Mouse (Mus musculus): ENCODE results near the gene Ywhab. TPM values are rescaled to one million over a fixed set of nuclear protein-coding genes. Genes with fewer than 3 reads are reported as not detected.
A peak's percentile ranks its signal among the peaks of the same experiment; 100 is the strongest.

Gene Ywhab
- total RNA-seq, 2 experiments from 2014 or later, result 248 to 255 TPM

DNA sequence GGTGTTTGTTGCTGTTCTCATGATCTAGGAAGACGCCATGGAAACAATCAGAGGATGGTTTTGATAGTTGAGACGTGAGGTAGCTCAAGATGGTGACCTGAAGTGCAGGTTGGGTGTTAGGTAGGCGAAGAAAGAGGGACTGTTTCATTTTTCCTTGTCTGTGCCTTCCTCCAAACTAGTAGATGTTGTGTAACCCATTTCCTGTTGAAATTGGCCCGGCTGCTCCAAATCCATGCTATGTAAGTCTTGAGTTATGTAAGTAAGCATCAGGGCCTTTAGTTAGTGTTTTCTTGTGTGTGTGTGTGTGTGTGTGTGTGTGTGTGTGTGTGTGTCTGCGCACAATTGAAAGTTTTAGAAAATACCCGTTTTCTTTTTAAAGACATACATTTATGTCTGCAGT, 14.5 kb downstream of the Ywhab start:
- no peak for DNase-seq

DNA sequence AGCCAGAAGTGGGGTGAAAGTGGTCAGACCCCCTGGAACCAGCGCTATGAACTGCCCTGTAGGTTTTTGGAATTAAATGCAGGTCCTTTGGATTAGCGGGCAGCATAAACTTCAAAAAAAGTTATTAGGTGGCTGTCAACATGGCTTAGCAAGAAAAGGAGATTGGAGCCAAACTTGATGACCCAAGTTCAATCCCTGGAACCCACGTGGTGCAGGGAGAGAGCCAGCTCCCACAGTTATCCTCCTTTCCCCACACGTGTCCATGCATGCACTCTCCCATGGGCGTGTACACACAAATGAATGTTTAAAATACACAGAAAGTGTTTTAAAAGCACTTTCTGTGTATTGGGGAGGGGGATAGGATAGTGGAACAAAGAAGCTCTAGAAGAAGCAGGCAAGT, 15.7 kb downstream of the Ywhab start:
- no peak for DNase-seq

DNA sequence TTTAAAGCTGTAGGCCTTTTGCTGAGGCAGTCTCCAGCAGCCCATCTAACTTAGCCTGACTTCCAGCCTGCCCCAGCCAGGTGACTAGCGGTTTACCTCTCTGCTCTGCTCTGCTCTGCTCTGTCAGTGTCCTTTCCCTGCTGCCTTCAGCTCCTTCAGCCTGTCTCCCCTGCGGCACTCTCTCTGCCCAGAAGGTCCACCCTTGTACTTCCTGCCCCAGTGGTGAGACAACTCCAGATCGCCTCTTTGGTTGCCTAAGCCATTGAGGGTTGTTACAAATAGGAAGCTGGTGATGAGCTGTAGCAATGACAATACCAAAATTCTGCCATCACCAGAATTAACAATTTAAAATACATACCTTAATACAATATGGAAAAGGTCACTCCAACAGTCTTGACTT, 16.2 kb downstream of the Ywhab start:
- no peak for DNase-seq

DNA sequence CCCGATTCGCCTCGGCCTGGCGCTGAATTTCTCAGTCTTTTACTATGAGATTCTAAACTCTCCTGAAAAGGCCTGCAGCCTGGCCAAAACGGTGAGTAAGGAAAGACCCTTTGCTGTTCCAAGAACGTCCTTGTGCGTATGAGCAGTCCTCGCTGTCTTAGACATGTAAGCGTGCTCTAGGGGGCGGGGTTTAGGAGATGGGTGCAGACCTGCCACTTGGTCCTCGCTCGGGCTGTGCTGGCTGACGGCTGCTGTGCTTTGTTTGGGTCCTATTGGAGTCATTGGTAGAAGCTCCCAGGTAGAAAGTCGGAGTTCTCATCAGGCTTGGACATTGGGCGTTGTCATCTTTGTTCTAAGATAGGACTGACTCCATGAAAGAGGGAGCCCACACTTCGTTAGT, 20.5 kb downstream of the Ywhab start:
- no peak for DNase-seq

DNA sequence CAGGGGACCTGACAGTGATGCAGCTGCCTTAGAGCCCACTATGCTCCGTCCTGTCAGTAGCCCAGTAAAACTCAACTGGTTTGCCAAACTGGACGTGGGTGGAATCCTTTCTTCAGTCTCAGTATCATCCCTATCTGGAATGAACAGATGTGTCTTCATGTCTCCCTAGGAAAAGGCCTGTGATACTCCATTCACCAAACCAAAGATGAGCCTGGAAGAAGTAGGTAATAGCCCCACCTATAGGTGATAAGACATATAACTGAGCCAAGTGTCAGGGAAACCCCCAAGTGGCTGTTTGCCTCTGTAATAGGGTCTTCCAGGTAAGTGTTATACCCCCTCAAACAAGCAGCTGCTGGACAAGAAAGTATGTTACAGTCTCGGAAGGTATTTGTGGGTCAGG, 24.1 kb downstream of the Ywhab start:
- no peak for DNase-seq

DNA sequence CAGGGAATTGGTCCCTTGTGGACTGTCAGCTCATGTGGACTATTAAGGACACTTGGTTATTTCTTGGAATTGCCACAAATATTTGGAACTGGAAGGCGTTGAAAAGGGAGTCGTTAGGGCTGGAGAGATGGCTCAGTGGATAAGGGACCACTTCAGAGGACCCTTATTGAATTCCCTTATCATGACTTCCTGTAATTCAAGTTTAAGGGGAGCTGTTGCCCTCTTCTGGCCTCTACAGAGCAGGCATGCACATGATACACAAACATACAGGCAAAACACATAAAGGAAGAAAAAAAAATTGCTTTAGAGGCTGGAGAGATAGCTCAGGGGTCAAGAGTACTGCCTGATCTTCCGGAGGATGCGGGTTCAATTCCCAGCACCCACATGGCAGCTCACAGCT, 25.2 kb downstream of the Ywhab start:
- DNase-seq, result no peak

DNA sequence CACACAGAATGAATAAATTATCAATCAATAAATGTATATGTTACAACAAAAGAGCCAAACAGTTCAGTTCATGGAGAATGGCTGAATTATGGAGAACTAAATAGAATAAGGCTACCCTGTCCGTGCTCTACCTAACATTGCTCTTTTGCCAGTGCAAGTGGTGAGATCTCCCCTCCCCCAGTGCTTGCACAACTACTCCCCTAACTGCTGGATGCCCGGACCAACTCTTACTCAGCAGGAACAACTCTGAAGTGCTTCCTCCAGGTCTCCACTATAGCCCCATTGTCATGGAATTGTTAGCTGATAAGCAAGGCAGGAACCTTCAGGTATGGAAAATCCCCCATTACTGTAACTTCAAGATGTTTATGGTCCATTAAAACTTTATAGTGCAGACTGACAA, 27.3 kb downstream of the Ywhab start:
- DNase-seq, result no peak

DNA sequence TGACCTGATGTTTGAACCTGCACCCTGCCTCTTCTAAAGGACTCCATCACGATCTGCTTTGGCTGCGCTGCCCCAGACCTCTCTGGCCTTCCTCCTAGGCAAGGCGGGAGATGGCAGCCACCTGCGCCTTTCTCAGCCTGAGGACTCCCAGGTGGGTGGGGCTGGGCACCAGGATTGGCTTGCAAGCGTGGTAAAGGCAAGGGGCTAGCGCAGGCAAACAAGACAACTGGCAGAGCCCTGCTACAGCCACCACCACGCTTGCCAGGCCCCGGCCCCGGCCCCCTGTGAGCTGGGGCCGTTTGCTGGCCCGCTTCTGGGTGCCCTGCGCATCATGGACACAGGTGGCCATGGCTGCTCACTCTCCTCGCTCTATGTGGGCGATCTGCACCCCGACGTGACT, 30.4 kb downstream of the Ywhab start, which contains the start of gene Pabpc1l:
Gene Pabpc1l (plus strand): TSS at position 301 of the 400 bp plus-strand sequence.
- DNase-seq, result no peak

DNA sequence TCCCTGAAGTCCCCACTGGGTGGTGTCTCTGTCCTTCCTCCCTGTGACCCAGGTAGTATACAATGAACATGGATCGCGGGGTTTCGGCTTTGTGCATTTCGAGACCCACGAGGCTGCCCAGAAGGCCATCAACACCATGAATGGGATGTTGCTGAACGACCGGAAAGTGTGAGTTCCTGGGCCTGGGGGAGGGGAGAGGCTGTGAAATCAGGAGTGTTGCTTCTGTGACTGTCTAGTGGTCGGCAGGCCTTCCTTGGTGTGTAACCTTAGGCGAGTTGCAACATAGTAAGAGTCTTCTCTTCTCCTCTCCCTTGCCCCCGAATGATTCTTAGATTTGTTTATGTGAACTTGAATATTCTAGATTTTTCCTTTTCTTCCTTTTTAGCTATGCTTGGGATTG, 36.4 kb downstream of the Ywhab start:
- no peak for DNase-seq

DNA sequence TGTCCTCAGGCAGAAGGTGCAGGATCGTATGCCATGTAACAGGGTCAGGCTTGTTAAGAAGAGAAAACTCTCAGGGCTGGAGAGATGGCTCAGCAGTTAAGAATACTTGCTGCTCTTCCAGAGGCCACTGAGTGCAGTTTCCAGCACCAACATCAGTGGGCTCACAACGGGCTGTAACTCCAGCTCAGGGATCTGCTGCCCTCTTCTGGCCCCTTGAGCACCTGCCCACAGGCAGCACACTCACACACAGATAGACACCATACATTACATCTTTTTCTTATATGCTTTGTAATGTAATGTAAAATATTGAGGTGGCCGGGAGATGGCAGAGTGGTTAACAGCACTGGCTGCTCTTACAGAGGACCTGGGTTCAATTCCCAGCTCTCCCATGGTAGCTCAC, 38.2 kb downstream of the Ywhab start:
- DNase-seq, result no peak

DNA sequence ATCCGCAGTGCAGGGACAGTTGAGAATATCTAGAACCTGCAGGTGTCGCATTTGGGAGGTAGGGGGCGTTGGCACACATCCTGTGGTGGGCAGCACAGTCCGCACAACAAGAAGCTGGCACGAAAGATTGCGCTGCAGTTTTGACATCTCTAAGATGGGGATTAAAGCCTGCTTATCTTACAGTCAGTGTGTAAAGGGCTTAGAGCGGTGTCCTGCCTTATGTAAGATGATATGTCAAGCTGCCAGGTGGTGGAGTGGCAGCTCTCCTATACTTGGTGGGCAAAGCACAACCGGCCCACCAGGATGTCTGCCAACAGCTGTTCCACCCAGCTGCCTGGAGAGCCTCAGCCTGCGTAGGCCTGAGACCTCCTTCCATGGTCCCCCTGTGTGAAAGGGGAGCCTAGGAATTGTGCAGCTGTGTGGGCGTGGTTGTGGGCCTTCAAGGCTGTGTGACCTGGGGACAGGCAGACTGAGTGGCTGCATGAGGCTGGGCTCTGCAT, 41.8 kb downstream of the Ywhab start:
- no peak for DNase-seq

DNA sequence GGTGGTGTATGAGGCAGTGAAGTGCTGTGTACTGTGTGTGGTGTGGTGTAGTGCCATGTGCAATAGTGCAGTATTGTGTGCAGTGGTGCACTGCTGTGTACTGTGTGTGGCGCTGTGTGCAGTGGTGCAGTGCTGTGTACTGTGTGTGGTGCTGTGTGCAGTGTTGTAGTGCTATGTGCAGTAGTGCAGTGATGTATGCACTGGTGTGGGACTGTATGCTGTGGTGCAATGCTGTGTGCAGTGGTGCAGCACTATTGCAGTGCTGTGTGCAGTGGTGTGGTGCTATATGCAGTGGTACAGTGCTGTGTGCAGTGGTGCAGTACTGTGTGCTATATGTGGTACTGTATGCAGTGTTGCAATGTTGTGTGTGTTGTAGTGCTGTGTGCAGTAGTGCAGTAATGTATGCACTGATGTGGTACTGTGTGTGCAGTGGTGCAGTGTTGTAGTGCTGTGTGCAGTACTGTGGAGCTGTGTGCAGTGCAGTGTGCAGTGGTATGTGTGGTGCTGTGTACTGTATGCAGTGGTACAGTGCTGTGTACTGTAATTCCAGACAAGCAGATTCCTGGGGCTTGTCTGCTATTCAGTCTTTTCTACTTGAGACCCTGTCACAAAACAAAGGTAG, 43.8 kb downstream of the Ywhab start:
- DNase-seq, result no peak

DNA sequence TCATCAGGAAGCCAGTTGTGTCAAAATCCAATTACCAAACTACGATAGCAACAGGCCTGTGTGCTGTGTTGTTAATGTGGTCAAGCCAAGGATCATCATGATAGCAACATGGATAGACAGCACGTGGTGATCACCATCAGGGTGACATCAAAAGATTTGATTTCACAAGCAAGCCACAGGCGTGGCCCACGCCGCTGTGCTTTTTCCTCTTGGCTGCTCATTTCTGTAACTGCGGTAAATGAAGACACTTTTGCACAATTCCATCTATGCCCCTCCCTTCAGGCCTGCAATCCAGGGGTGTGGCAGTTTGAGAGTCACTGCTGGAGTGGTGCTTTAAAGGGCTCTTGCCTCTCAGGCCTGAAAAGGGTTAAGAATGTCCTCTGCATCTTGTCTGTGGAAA, 46.2 kb downstream of the Ywhab start:
- no peak for DNase-seq

DNA sequence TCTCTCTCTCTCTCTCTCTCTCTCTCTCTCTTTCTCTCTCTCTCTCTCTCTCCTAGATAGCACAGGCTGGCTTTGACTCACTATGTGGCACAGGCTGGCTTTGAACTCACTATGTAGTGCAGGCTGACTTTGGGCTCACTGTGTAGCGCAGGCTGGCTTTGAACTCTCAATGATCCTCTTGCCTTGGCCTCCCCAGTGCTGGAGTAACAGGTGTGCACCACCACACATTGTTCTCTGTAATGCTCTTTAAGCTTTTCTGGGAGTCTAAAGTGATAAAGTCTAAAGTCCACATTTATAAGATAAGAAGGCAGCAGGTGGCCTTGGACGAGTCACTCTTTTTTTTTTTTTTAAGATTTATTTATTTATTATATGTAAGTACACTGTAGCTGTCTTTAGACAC, 46.8 kb downstream of the Ywhab start:
- DNase-seq, result no peak

DNA sequence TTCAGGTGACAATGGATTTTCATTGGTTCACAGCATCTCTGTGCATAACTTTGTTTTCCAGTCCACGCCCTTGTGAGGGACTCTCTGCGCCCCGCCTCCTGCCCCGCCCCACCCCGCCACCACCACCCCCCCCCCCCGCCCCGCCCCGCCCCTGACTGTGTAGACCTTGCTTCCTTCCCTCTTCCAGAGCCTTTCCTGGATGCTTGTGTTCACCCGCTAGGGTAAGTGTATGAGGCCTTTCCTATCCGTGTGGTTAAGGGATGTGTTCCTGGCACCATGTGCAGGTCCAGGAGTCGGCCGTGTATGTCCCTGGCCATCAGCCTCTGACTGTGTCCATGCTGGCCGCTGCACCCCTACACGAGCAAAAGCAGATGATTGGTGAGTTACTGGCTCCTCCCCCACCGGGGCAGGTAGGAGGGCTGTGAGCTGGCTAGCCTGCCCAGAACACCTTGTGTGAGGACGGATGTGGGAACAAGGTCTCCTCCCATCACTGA, 52.5 kb downstream of the Ywhab start:
- DNase-seq, result peak; percentile 26

DNA sequence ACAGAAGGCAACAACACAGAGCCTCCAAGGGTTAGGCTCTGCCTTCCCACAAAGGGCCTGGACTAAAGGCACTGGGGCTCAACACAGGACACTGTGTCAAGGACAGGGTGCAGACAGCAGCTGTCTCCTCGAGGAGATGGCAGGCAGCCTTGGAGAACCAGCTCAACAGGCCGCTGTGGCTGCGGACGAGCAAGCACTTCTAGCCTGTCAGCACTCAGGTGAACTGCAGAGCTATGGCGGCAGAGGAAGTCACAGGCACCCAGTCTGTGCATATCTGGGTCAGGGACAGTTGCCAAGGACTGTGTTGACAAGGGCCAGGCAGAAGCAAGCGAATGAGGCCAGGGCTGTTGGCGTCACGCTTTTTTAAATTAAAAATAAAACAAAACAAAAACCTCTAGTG, 59.0 kb downstream of the Ywhab start:
- peak; percentile 78 for DNase-seq

DNA sequence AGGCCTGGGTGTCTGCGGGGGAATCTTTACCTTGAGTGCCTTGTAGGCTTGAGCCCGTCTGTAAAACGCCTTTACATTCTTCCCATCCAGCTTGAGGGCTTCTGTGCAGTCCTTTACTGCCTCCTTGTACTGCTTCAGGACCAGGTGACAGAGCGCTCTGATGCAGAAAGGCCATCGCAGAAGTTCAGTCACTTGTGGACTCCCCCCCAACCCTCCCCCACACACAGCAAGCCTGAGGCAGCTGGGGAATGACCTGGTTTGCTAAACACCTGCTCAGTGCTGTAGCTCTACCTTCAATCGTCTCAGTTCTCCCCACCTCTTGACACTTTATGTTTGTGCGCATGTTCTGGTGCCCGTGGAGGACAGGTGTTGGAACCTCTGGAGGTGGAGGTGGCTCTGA, 59.9 kb downstream of the Ywhab start:
- no peak for DNase-seq

DNA sequence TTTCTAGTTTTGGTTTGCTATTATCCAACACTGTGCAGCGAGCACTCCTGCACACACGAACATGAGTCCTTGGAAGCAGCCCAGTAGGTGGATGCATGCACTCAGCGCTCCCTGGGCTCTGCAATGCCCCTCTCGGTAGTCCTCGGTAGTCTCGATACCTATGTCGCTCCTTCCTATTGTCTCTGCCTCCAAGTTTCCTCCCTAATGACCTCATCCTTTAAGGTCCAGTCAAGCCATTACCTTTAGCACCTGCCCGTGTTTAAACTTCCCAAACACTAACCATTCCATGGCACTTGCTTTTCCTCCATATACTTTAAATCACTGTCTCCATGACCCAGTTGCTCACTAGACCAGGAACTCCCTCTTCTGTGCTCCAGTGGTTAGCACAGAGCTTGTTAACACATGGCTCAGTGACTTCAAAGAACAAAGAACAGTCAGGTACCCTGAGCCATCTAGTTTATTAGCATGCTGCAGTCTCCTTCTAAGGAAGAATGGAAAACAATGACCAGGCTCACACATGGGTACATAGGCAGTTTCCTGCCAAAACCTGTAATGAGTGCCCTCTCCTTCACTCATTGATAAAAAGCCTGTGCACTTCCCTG, 65.0 kb downstream of the Ywhab start:
- no peak for DNase-seq

Other genes with a start within 250 kb of the Ywhab start
- gene Ada, start 244.7 kb upstream of the Ywhab start, total RNA-seq (2021), result 1 to 10 TPM; 3.8 to 4.0 TPM
- under 1 TPM in 1 of 2 experiments, not detected in 1; 0.69 TPM for gene Ccn5, start 174.1 kb upstream of the Ywhab start, total RNA-seq (2021)
- gene Kcnk15, start 141.3 kb upstream of the Ywhab start, total RNA-seq (2021), result not detected
- 10 to 100 TPM; 57.7 to 63.4 TPM for gene Rims4, start 76.3 kb upstream of the Ywhab start, total RNA-seq (2021)
- 1 to 10 TPM; 1.9 to 2.5 TPM for gene Pabpc1l, start 30.5 kb downstream of the Ywhab start, total RNA-seq (2021)
- 10 to 100 TPM; 27.9 to 30.1 TPM for gene Stk4, start 75.4 kb downstream of the Ywhab start, total RNA-seq (2021)
- 10 to 100 TPM; 24.6 to 29.5 TPM for gene Tomm34, start 76.2 kb downstream of the Ywhab start, total RNA-seq (2021)
- under 1 TPM; 0.09 to 0.15 TPM for gene Kcns1, start 176.2 kb downstream of the Ywhab start, total RNA-seq (2021)
- gene Wfdc5, start 187.8 kb downstream of the Ywhab start, total RNA-seq (2021), result not detected
- gene Wfdc12, start 195.6 kb downstream of the Ywhab start, total RNA-seq (2021), result not detected
- not detected for gene Wfdc15a, start 205.2 kb downstream of the Ywhab start, total RNA-seq (2021)
- not detected for gene Wfdc15b, start 226.7 kb downstream of the Ywhab start, total RNA-seq (2021)
- gene Svs2, start 243.5 kb downstream of the Ywhab start, total RNA-seq (2021), result not detected